Mouse (Mus musculus) c-Kit-positive CD71-positive TER-119-negative erythroid progenitor cells, embryonic 14.5 days (primary cell): ENCODE results near the gene Pld3.

Experiments used
- DNase-seq: peaks from one replicate; pipeline ENCODE4 v3.0.0-alpha.2; 2013; ENCODE audit warnings: low read depth

The Pld3 gene

DNA sequence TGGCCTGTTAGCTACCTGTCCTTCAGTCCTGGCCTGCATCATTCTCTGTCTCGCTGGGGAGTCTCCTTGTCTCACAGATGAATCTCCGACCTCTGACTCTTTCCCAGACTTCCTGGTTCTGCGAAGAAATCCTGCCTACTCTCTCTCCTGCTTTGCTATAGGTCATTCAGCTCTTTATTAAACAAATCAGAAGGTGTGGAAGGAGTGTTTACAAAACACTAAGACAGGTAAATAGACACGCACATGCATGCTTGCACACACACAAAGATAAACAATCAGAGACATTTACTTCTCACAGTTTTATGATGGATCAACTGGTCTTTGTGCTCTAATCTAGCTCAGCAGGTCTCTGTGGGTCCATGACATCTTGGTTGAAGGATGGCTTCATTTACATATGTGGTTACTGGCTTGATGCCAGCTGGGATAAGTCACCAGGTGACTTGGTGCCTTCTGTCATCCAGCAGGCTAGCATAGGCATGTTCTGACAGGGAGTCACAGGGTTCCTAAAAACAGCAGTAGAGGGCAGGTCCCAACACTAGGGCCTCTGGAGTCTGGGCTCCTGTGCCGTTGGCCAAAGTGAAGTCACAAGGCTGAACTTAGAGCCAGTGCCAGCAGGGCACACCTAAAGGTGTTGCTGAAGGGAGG is 16.7 kb upstream of the Pld3 start:
- no peak for DNase-seq

DNA sequence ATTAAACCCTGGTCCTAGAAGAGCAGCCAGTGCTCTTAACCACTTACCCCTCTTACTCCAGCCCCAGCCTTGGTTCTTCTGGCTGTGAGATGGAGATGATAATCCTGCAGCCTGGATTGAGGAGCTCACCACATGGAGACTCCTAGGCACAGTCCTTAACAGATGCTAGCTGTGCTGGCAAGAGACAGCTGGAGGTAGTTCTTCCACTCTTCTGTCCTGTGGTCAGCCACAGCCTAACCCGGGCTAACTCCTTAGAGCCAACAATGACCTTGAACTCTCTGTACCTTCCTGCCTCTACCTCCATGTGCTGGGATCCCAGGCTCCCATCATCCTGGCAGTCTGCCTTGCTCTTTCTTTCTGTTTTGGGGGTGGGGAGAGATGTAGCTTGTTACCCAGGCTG is 8.0 kb upstream of the Pld3 start:
- no peak for DNase-seq

DNA sequence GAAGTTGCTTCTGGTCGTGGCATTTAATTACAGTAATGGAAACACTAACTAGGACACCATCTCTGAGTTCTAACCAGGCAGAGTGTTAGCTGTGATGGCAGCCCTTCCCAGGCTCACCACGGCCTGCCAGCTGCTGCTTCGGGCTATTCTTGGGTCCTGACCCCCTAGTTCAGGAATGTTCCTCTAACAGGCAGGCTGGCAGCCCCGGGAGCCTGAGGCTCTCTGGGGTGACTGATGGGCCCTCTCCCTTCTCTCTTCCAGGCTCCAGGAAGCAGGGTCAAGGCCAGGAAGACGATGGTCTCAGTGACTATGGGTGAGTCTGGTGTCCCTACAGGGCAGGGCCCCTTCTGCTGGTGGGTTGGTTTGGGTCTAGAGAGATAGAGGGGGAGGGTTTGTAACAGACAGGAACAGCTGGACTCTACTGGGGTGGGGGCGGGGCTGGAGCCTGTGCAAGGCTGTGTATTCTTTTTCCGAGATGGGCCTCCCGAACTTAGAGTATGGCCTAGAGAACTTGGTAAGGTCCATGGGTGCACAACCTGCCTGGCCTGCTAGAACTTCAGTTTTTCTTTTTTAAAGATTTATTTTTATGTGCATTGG is 7.4 kb upstream of the Pld3 start:
- DNase-seq: no peak

DNA sequence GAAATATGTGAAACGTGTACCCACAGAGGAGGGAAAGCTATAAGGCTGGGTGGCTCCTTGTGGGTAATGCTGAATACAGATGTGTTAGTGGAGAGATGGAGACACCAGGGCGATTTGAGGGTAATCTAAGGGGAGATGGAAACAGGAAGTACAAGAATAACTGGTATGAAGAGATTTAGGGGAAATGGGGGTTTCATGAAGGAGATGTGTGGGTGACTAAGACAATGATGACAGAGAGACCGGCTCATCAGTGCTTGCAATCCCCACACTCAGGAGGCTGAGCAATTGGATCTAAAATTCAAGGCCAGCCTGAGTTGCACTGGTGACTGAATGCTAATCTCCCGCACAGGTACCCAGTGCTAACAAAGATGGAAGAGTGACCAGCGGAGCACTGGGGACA is 948 bp downstream of the Pld3 start:
- no peak for DNase-seq

DNA sequence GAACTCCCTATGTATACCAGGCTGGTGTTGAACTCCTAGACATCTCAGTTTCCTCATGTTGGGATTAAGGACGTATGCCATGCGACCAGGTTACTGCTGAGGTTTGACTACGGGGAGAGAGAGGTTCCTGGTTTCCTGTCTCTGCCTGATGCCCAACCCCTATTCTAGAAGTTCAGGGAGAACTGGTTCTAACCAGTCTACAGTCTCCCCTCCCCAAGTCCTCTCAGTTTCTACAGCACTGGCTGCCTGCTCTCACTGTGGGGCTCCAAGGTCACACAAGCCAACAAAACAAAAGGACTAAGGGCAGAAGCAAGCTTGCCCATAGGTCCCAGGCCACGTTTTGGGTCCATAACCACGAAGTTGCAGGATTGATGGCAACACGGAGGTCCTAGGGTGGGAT is 3.4 kb downstream of the Pld3 start:
- DNase-seq: no peak

DNA sequence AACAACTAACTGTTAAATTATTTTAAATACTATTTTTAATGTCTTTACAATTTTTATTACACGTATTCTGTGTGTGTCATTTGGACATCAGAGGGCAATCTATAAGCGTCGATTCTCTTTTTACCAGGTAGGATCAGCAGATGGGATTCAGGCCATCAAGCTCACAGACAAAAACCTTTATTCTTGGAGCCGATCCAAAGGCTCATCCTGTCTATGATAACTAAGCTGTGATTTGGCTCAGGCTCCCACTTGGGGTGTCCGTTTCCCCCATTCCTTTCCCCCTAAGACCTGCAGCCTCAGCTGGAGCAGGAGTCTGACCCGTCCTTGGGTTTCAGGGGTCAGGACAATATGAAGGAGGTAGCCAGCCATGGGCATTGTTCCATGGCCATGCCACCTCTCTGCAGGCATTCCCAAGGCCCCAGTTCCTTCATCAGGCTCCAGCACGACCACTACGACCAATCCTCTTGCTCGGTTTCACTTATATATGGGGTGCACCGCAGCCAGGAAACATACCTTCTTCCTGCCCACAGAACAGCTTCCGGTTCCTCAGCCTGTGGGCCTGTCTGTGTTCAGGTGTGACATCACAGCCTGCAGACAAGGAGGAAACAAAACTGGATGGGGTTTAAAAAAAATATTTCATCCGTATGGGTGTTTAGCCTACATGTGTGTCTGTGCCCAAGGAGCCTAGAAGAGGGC is 8.2 kb downstream of the Pld3 start:
- no peak for DNase-seq

DNA sequence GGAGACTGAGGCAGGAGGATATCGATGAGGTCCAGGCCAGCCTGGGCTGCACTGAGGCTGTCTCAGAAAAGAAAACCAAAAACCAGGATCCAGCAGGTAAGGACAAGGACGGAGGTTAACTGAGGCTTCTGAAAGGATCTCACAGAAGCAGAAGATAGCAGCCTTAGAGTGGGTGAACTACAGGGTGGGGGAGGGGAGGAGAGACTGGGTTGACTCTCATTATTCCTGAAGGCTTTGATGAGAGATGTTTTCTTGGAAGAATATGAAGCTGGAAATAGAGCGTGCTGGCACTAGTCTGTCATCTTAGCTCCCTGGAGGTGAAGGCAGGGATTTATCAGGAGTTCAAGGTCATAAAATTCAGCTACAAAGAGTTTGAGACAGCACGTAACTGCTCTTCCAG is 9.2 kb downstream of the Pld3 start:
- DNase-seq: no peak

DNA sequence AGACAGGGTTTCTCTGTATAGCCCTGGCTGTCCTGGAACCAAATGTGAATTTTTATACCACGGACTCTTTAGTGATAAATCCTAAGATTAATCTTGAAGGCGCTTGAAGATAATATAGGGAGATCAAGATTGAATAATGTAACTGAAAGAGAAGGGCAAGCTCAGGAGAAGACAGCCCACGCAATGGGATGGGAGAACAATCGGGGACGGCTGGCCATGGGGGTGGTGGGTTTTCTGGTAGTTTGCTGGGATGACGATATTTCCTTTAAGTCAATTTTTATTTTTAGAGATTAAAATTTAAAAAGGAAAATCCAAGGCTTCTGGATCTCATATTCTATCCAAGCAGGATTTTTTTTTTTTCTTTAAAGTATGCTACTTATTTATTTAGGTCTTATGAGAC is 10.0 kb downstream of the Pld3 start:
- DNase-seq: no peak

DNA sequence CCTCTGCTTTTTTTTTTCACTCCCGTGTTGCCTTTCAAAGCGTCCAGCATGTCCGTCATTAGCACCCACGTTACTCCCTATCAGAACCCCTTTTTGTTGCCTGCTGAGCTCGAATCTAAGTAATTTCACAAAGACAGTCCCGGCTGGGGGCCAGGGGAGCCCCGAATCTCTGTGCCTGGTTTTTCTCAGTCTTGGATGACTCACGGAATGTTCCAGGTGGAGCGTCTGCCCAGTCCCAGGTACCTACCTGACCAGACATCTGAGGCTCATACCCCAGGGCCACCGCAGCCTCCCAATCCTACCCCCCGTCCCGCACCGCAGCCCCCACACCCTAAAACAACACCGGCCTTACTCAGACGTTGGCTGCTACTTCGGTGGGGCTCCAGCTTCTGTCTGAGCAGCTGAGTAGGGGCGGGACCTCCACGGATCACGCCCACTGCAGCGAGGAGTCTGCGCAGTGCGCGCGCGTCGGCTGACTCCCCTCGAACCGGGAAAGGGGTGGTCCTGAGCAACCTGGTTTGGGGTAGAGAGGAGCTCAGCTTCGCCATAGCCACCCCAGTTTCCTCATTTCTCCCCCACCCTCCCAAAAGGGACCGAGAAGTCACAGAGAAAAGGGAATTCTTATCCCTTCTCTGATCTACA is 10.5 kb downstream of the Pld3 start:
- peak; percentile 63 for DNase-seq

DNA sequence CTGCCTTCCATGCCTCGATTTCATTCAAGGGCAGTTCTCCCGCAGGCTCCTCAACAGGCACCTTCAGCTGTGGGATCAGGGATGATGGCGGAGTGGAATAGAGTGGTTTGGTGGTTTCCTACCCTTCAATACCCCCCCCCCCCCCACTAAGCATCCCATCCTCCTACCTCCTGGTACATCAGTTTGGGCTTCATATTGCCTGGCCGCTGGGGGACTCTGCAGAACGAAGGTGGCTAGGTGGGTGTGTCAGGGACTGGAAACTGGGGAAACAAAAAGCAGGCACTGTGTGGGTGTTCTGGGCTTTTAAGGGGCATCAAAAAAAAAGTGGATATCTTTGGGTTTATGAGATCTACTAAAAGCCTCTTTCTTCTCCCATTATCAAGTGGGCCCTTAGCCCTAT is 11.1 kb downstream of the Pld3 start:
- no peak for DNase-seq

DNA sequence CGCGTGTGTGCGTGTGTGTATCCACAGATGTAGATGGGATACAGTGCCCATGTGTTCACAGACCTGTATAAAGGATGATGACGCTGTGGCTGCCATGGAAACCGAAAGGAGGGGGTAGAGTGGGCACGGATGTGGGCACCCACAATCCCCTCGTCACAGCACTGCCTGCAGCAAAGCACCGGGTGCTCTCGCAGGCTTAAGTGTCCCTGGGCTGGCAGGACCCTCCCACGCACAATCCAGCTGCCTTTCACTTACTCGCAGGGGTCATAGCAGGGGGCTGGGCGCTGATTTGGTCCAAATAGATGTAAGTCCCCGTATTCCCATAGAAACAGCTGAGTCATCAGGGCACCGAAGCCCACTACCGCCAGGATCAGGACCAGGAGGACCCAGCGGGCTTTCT is 11.6 kb downstream of the Pld3 start:
- no peak for DNase-seq

DNA sequence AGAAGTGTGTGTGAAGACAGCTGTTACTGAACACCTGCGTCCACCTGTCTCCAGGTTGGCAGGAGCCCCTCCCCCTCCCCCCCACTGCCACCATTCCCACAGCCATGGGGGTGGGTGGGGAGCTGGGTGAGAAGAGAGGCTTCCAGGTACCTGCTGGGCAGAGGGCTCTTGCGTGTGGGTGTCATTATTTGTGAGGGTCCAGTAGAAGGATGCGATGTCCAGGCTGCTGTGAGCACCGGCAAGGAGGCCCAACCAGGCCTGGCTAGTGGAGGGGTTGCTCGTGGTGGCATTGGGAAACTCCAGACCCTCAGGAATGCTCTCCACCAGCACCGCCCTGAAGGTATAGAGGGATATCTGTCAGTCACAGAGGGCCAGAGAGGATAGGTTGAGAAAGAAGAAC is 12.1 kb downstream of the Pld3 start:
- no peak for DNase-seq

DNA sequence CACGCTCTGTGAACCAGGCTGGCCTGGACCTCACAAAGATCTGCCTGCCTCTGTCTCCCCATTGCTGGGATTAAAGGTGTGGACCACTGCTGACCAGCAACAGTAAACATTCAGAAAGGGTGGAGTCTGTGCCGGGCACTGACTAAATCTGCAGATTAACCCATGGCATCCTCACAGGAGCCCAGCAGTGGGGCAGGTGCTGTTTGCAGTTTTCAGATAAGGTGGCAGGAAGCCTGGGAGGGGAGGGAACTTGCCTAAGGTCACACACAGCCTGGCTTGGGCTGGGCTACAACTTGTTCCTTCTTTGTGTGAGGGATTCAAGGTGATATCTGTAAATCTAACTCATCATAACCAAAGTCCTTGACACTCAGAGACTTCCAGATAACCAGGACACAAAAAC is 12.5 kb downstream of the Pld3 start:
- peak; percentile 51 for DNase-seq

DNA sequence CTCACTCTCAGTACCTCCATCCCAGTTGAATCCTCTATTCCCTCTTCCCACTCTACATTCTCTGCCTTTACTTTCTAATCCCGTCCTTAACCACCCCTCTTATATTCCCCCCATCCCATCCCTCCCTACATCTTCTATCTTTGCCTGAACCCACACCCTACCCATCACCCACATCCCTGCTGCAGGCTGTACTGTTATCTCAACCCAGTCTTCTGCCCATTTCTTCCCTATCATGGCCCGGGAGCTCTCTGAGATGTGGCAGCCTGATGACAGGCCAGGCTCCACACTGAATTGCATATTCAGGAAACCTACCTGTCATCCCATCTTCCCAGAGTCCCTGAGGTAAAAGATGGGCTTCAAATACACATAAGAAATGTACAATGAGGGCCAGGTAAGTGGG is 14.2 kb downstream of the Pld3 start:
- no peak for DNase-seq

DNA sequence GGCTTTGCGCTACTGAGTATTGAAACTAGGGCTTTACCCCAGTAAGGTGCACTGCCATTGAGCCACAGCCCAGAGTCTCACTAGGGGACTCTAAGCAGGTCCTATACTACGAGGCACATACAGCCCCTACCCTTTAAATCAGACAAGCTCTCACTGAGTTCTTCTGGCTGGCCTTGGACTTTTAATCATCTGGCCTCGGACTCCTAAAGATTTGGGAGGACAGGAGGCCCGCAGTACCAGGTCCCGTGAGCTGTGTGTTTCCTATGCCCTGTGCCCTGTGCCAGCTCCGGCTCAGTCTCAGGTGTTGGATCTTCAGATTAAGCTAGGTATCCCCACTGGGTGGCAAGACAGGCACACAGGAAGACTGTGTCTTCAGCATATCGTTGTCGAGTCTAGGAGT is 15.0 kb downstream of the Pld3 start:
- DNase-seq: no peak

DNA sequence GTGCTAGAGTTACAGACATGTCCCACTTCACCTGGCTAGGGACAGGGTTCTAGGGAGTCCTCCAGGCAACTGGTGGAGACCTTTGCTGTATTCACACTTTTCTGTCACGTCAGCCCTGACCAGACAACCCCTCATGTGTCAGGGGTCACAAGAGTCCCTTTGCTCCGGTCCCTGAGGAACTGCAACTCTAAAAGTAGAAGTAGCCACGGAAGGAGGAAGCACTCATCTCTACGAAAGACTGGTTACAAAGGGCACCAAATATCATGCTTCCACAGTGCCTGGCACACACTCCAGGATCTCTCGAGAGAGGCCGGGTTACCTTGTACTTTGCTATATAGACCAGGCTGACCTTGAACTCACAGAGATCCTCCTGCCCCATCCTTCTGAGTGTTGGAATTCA is 16.4 kb downstream of the Pld3 start:
- DNase-seq: no peak

DNA sequence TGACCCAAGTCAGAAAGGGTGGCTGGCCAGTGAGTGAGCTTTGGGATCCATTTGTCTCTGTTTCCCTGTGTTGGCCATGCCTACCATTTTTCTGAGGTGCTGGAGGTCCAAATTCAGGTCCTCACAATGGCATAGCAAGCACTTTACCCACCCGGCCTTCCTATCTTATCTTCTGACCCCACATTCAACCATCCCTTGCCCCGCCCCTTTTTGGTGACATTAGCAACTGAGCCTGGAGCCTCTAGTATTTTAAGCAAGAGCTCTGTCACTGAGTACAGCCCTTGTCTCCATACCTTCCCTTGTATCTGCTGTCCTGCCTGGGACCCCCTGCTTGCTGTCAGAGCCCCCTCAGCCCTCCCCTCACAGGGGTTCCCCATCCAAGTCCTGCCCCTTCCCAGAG is 17.6 kb downstream of the Pld3 start:
- DNase-seq: peak; percentile 79

DNA sequence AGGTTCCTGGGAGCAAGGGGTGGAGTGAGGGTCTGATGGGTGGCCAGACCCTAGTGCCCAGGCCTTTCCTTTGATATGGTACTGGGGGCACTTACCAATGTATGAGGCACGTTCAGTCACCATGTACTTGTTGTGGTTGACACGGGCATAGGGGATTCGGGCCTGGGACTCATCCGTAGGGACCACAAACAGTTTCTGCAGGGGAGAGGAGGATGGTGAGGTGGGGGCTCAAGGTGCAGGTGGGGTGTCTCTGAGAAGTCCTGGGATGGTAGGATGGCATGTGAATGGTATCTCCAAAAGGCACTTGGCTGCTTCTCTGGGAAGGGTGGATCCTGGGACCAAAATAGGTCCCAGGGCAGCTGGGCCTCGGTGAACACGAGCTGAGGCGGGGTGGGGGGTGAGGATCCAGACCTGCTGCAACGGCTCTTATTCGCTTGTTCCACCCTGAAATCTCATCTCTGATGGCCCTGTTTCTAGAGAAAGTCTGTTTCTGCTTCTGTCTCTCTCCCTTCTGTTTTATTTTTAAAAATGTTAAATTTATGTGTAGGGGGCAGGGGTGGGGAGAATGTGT is 20.5 kb downstream of the Pld3 start:
- DNase-seq: no peak

DNA sequence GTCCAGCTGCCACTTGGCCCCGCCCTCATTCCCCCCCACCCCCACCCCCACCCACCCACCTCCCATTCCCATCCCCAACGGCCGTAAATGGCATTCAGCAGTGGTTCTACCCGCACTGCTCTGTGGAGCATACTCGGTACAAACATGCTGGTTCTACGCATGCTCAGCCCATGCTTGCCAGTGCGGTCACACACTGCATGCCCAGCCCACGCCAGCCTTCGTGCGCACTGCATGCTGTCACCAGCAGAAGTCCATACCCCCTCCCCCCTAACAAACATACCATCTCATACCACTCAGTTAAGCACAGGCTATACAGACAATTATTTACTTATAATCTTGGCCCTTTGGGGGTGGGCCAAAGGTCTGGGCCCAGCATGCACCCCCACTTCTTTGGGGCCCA is 21.3 kb downstream of the Pld3 start:
- DNase-seq: no peak

DNA sequence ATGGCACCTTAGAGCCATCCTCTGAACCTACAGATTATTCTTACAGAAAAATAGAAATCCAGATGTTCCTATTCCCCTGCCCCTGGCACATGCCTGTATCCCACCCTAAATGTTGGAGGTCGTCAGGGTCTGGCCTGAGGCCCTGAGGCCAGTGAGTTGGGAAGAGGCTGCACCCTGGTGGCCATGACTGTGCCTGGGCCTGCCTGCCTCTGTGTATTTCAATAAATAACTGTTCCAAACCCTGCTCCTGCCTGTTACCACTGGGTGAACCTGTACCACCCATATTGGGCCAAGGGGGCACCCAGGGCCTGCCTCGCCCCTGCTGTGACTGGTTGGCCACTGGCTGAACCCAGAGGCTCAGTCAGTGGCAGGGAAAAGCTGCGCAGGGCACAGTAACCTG is 22.1 kb downstream of the Pld3 start:
- DNase-seq: no peak

DNA sequence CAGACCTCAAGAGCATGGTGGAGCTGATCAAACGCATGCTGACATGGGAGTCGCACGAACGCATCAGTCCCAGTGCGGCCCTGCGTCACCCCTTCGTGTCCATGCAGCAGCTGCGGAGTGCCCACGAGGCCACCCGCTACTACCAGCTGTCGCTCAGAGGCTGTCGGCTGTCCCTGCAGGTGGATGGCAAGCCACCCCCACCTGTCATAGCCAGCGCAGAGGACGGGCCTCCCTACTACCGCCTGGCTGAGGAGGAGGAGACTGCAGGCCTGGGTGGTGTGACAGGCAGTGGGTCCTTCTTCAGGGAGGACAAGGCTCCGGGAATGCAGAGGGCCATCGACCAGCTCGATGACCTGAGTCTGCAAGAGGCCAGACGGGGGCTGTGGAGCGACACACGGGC is 23.9 kb downstream of the Pld3 start:
- DNase-seq: no peak

DNA sequence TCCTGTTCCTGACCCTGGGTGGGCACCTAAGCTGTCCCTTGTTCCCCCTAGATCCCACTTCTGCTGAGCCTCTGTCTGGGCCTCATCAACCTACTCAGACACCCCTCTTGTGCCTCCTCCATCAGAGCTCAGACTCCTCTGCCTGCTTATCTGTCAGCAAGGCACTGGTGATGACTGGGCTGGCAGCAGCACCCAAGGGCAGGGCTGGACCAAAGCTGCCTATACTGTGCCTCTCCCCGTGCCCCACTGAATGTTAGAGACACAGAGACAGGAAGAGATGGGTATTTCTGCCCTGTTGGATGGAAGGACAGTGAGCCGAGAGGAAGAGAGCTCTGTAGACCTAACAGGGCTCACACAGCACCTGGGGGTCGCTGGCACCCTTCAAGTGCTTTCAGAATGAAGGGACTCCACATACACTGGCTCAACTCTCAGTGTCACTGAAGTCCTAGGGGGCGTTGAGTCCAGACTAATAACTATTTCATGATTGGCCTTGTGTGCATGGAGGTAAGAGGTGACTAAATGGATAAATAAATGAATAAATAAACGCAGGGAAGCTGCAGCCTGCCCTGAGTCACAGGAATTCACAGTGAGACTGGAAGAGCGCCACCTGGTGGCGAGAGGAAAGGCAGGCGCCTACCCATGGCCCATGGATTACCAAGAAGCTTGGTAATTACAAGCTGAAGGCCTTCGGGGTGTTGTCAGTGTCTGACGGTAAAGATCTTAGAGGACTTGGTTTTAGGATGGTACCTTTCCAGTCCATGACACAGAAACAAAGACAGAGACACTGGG is 26.8 kb downstream of the Pld3 start:
- peak; percentile 88 for DNase-seq
